Mouse (Mus musculus): Measurements from ENCODE around the gene Zfp54.
"Not testable (repeated sequence)": the region's sequence is repeated elsewhere in the genome, so short reads cannot be mapped to it uniquely, and the experiment has no call there.

Zfp54 gene

DNA sequence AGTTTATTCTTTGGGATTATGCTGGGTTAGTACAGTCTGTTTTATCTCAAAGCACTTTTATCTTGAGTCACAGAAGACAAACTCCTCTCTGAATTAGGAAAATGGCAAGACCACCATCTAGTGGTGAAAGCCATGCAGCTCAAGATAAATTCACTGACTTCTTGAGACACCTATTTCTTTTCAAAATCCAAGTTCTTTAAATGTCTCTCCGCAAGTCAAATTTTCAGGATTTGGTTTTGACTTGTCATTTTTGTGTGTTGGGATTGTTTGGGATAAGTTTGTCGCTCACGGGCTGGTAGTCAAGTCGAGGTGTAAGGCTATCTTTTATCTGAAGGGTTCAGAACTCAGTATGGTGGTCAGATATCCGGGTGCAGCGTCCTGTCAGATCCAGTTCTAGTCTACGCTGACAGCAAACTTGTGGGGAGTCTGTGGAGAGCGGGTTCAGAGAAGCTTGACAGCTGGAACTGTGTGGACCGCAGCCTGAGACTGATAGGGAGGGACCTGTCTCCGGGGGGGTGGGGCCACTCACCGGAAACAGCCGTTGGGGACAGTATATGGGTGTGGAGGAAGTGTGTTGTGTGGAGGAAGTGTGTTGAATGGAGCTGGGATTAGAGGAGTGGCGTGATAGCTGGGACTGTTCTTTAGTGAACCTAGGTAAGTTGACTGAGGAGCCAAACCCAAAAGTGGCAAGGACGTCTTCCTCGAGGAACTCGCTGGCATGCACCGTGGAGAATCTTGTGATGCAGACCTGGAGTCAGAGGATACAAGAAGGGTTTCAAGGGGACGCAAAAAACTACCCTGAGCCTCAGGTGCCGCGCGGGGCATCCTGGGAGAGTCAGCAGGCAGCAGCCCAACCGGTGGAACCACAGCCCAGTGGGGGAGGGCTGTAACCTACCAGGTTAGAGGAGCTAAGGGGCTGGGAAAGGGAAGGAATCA lies at the start of gene Zfp54:
Zfp54 (plus strand) TSS at position 564 of the 936 bp plus-strand sequence.
- peak; percentile 33 to 63 for DNase-seq (ENCODE audit: low spot score in 2 of 2)

GRCm38 (mm10) chr17:21375311-21375710 lies 47.7 kb upstream of the Zfp54 start:
- DNase-seq (ENCODE audit: low spot score in 2 of 2), result no peak

- peak; percentile 43 to 52 for DNase-seq (ENCODE audit: low spot score in 2 of 2)
Measured at GRCm38 (mm10) chr17:21383391-21384056, 39.5 kb upstream of the Zfp54 start, which contains the start of gene Zfp677. Gene Zfp677, plus strand, starts transcription at chr17:21383748.

DNA sequence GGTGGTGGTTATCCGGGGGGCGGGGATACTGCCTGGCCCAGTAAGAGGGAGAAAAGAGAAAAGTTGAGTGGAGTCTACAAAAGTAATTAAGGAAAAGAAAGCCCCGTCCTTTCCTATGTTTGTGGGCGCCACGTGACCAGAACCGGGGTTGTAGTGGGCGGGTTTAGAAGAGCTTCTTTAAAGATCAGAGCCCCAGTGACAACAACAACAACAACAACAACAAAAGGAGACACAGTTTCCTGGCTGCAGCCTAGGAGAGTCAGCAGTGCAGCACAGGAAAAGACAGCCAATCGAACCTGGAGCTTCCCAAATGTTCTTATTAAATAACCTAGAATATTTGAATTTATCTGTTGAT lies 39.0 kb upstream of the Zfp54 start:
- DNase-seq (ENCODE audit: low spot score in 2 of 2), result no peak

DNA sequence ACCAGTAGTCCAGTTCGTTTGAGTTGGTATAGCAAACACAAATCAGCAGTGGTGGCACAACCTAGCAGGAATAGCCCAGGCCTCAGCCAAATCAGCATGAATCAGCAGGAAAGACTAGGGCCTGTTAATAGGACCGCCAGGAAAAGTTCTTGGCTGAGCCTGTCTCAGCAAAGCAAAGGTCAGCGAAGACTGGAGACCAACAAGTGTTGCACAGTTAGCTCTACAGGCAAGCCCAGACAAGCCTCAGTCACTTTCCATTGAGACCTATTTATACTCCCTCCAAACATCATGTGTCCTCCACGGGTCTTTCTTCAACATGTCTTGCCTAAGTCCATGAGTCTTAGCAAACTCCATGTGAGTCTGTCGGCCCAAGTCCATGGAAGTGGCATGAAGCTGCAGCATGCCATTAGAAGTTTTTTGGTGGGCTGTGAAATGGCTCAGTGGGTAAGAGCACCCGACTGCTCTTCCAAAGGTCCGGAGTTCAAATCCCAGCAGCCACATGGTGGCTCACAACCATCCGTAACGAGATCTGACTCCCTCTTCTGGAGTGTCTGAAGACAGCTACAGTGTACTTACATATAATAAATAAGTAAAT lies 15.9 kb downstream of the Zfp54 start:
- DNase-seq (ENCODE audit: low spot score in 2 of 2), result not testable (repeated sequence)

- peak; percentile 36 to 63 for DNase-seq (ENCODE audit: low spot score in 2 of 2)
Measured at GRCm38 (mm10) chr17:21449669-21450068, 26.6 kb downstream of the Zfp54 start.

GRCm38 (mm10) chr17:21450138-21450704 lies 27.2 kb downstream of the Zfp54 start, which contains the start of gene Zfp51:
Gene Zfp51, plus strand, starts transcription at chr17:21450374.
- DNase-seq (ENCODE audit: low spot score in 2 of 2), result peak; percentile 76 to 85

- DNase-seq (ENCODE audit: low spot score in 2 of 2), result no peak
Measured at GRCm38 (mm10) chr17:21463550-21463949, 40.5 kb downstream of the Zfp54 start.

- no peak for DNase-seq (ENCODE audit: low spot score in 2 of 2)
Measured at GRCm38 (mm10) chr17:21472032-21472652, 49.1 kb downstream of the Zfp54 start.

DNA sequence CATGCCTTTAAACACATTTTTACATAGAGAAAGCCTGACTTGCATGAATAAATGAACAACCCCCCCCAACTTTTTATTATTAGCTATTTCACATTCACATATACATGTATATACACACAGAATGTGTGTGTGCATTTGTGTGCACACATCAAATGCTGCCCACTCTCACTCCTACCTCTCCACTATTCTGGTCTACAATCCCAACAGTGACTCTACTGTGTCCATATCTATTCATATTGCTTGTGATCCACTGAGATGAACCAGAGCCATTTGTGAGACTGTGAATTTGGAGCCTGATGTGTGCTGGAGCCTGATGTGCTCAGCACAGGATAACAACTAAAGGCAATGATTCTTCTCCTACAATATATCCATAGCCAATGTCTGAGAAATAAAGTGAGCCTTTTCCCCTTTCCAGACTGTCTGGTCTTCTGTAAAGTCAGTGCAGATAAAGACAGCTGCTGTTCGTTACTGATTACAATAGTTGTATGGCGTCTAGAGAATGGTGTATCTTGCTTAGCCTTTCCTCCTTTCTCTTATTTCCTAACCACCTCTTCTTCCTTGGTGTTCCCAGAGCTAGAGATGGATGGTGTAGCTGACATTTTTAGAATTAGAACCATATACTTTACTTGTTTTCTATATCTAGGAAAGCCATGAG lies 49.8 kb downstream of the Zfp54 start:
- no peak for DNase-seq (ENCODE audit: low spot score in 2 of 2)

GRCm38 (mm10) chr17:21473362-21474190 lies 50.5 kb downstream of the Zfp54 start:
- no peak for DNase-seq (ENCODE audit: low spot score in 2 of 2)

- not testable (repeated sequence) for DNase-seq (ENCODE audit: low spot score in 2 of 2)
Measured at GRCm38 (mm10) chr17:21474729-21475128, 51.7 kb downstream of the Zfp54 start.

GRCm38 (mm10) chr17:21475290-21475689 lies 52.3 kb downstream of the Zfp54 start:
- DNase-seq (ENCODE audit: low spot score in 2 of 2), result not testable (repeated sequence)

DNA sequence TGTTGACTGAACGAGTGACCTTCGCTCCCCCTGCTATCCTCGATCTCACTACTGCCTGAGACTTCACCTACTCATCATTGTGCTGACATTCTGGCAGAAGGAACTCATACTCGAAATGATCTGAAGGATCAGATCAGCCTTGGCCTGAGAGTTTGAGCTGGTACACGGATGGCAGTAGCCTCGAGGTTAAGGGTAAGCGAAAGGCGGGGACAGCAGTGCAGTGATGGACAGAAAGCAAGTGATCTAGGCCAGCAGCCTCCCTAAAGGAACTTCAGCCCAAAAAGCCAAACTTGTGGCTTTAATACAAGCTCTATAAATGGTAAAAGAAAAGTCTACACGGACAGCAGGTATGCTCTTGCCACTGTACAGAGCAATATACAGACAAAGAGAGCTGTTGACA lies 53.3 kb downstream of the Zfp54 start:
- DNase-seq (ENCODE audit: low spot score in 2 of 2), result not testable (repeated sequence)

DNA sequence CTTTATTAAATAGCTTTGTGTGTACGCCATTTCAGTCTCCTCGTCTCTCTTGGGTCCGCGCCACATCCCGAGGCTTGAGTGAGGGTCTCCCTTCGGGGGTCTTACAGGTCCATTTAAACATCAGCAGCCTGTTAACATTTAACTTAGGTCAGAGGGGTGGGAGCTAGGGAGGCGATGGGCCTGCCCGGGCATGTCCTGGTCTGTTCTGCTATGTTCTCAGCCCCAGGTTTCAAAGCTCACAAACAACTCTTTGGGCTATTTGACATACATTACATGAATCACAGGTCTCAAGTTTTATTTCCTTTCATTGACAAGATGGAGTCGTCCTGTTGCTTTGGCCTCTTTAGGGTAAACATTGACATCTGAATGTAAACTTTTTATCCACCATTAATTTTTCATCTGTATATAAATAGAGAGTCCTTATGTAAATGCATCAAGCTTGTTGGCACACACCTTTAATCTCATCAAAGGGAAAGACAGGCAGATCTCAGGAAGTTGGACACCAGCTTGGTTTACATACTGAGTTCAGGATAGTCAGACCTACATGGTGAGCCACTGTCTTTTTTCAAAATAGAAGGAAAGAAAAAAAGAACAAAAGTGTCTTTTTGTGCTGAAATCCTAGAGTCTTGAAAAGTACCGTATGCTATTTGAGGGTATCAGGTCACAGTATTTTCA lies 55.2 kb downstream of the Zfp54 start:
- not testable (repeated sequence) for DNase-seq (ENCODE audit: low spot score in 2 of 2)
